Mouse (Mus musculus): ENCODE data around the gene Trir. TPM values are rescaled to one million over a fixed set of nuclear protein-coding genes. Genes with fewer than 3 reads are reported as not detected.

Trir gene
- polyA plus RNA-seq, 1 experiment: 198 TPM

GRCm38 (mm10) chr8:85037366-85037680 lies 10.7 kb downstream of the Trir start:
- TF ChIP-seq SRF (IDR thresholded peaks at IDR 0.05; ENCODE audit: control insufficient read depth, insufficient read length, low read depth) (no peak), POLR2A (IDR thresholded peaks at IDR 0.05; ENCODE audit: insufficient read length, low read depth) (no peak), USF1 (IDR thresholded peaks at IDR 0.05; ENCODE audit: low read depth) (no peak), MAX (IDR thresholded peaks at IDR 0.05; ENCODE audit: low read depth) (no peak), E2F4 (IDR thresholded peaks at IDR 0.05; ENCODE audit: insufficient read depth) (no peak), MYOD1 (IDR thresholded peaks at IDR 0.05; ENCODE audit: control insufficient read depth in 1 of 3, insufficient read length in 2 of 3, low read depth in 2 of 3) (no peak), TCF12 (IDR thresholded peaks at IDR 0.05; ENCODE audit: insufficient read depth, poor library complexity, severe bottlenecking) (no peak), POLR2AphosphoS2 (IDR thresholded peaks at IDR 0.05; ENCODE audit: insufficient read length, low read depth) (no peak), CEBPB (IDR thresholded peaks at IDR 0.05; ENCODE audit: insufficient read depth, poor library complexity, severe bottlenecking) (no peak), REST (IDR thresholded peaks at IDR 0.05; ENCODE audit: insufficient read depth, insufficient read length) (no peak), TCF3 (IDR thresholded peaks at IDR 0.05; ENCODE audit: insufficient read length, low read depth) (no peak), MYOG (IDR thresholded peaks at IDR 0.05; ENCODE audit: control insufficient read depth in 1 of 3, insufficient read depth in 1 of 3, insufficient read length in 2 of 3, low read depth in 2 of 3) (no peak)
- H3K36me3 ChIP-seq (ENCODE audit: control insufficient read depth, insufficient read depth): peaks cover 26% of the 10 kb centered on the region
- H3K27me3 ChIP-seq (ENCODE audit: control insufficient read depth, insufficient read depth, insufficient read length): no peaks in the 10 kb centered on the region
- peak overlapping the region; percentile 70 for H3K4me2 ChIP-seq (ENCODE audit: low read depth)
- peaks cover 52% of the 10 kb centered on the region for H3K79me2 ChIP-seq (ENCODE audit: control insufficient read depth, insufficient read depth)
- H3ac ChIP-seq (ENCODE audit: control insufficient read depth, insufficient read length): peak overlapping the region; percentile 42
- peak overlapping the region; percentile 95 for H3K4me3 ChIP-seq

GRCm38 (mm10) chr8:85037681-85038531 lies 11.3 kb downstream of the Trir start:
- Histone ChIP-seq H3K27me3 (ENCODE audit: control insufficient read depth, insufficient read depth, insufficient read length) (no peaks in the 10 kb centered on the region), H3K79me2 (ENCODE audit: control insufficient read depth, insufficient read depth) (peaks cover 50% of the 10 kb centered on the region), H3K4me2 (ENCODE audit: low read depth) (peak overlapping the region; percentile 70), H3K36me3 (ENCODE audit: control insufficient read depth, insufficient read depth) (peaks cover 26% of the 10 kb centered on the region), H3K4me3 (peak overlapping the region; percentile 95), H3ac (ENCODE audit: control insufficient read depth, insufficient read length) (peak overlapping the region; percentile 42)
- TF ChIP-seq POLR2AphosphoS2 (IDR thresholded peaks at IDR 0.05; ENCODE audit: insufficient read length, low read depth): peak; percentile 31
- TF ChIP-seq MYOD1 (IDR thresholded peaks at IDR 0.05; ENCODE audit: control insufficient read depth in 1 of 3, insufficient read length in 2 of 3, low read depth in 2 of 3): no peak

- Histone ChIP-seq H3ac (ENCODE audit: control insufficient read depth, insufficient read length) (no peak overlapping the region), H3K36me3 (ENCODE audit: control insufficient read depth, insufficient read depth) (peaks cover 64% of the 10 kb centered on the region), H3K4me3 (no peak overlapping the region), H3K4me2 (ENCODE audit: low read depth) (no peak overlapping the region), H3K79me2 (ENCODE audit: control insufficient read depth, insufficient read depth) (peaks cover 46% of the 10 kb centered on the region), H3K27me3 (ENCODE audit: control insufficient read depth, insufficient read depth, insufficient read length) (no peaks in the 10 kb centered on the region)
- TF ChIP-seq REST (IDR thresholded peaks at IDR 0.05; ENCODE audit: insufficient read depth, insufficient read length) (no peak), POLR2AphosphoS2 (IDR thresholded peaks at IDR 0.05; ENCODE audit: insufficient read length, low read depth) (no peak), TCF12 (IDR thresholded peaks at IDR 0.05; ENCODE audit: insufficient read depth, poor library complexity, severe bottlenecking) (no peak), TCF3 (IDR thresholded peaks at IDR 0.05; ENCODE audit: insufficient read length, low read depth) (no peak), SRF (IDR thresholded peaks at IDR 0.05; ENCODE audit: control insufficient read depth, insufficient read length, low read depth) (no peak), E2F4 (IDR thresholded peaks at IDR 0.05; ENCODE audit: insufficient read depth) (no peak), CEBPB (IDR thresholded peaks at IDR 0.05; ENCODE audit: insufficient read depth, poor library complexity, severe bottlenecking) (no peak)
These were observed 17.0 kb downstream of the Trir start for GRCm38 (mm10) chr8:85043619-85044018.

GRCm38 (mm10) chr8:85057367-85057766 lies 30.7 kb downstream of the Trir start:
- peaks cover 7% of the 10 kb centered on the region for H3K36me3 ChIP-seq (ENCODE audit: control insufficient read depth, insufficient read depth)

DNA sequence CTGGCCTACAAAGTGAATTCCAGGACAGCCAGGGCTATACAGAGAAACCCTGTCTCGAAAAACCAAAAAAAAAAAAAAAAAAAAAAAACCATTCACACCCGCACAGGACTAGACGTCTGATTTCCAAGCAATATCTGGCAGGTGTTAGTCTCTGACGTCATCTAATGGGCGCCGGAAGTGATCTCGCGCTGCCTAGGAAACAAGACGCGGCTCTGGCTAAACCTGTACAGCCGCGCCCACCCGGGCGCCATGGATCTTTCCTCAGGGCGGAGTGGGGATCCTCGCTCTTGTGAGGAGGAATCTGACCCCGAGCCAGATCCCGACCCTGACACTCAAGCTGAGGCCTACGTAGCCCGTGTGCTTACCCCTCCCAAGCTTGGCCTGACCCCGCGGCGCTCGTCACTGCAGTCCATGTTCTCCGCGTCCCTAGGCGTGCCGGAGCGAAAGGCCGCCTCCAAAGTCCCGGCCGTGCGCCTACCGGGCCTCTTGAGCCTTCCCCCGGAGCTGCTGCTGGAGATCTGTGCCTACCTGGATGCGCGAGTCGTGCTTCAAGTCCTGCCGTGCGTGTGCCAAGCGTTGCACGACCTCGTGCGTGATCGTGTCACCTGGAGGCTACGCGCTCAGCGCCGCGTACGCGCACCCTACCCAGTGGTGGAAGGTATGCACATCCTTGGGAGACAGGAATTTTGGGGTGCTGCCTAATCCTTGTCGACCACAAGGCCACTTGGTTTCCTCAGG lies 33.4 kb downstream of the Trir start, which contains the start of gene Fbxw9:
Gene Fbxw9, plus strand, starts transcription at position 177 of the 738 bp plus-strand sequence.
- H3K4me3 ChIP-seq: peak within 1 kb of the TSS; percentile 54
- peak within 1 kb of the TSS; percentile 20 for H3ac ChIP-seq (ENCODE audit: control insufficient read depth, insufficient read length)
- H3K79me2 ChIP-seq (ENCODE audit: control insufficient read depth, insufficient read depth): no peaks in the 10 kb centered on the region
- TF ChIP-seq CEBPB (IDR thresholded peaks at IDR 0.05; ENCODE audit: insufficient read depth, poor library complexity, severe bottlenecking): no peak
- no peak for TF ChIP-seq TCF12 (IDR thresholded peaks at IDR 0.05; ENCODE audit: insufficient read depth, poor library complexity, severe bottlenecking)
- no peak for TF ChIP-seq REST (IDR thresholded peaks at IDR 0.05; ENCODE audit: insufficient read depth, insufficient read length)
- TF ChIP-seq MAX (IDR thresholded peaks at IDR 0.05; ENCODE audit: low read depth): no peak
- TF ChIP-seq POLR2A (IDR thresholded peaks at IDR 0.05; ENCODE audit: insufficient read length, low read depth): peak; percentile 28
- TF ChIP-seq MYOD1 (IDR thresholded peaks at IDR 0.05; ENCODE audit: control insufficient read depth in 1 of 3, insufficient read length in 2 of 3, low read depth in 2 of 3): peak in 1 of 3 experiments; percentile 3
- no peak for TF ChIP-seq TCF3 (IDR thresholded peaks at IDR 0.05; ENCODE audit: insufficient read length, low read depth)
- peak; percentile 67 for TF ChIP-seq POLR2AphosphoS2 (IDR thresholded peaks at IDR 0.05; ENCODE audit: insufficient read length, low read depth)
- no peak for TF ChIP-seq USF1 (IDR thresholded peaks at IDR 0.05; ENCODE audit: low read depth)
- TF ChIP-seq SRF (IDR thresholded peaks at IDR 0.05; ENCODE audit: control insufficient read depth, insufficient read length, low read depth): no peak
- TF ChIP-seq E2F4 (IDR thresholded peaks at IDR 0.05; ENCODE audit: insufficient read depth): no peak
- TF ChIP-seq MYOG (IDR thresholded peaks at IDR 0.05; ENCODE audit: control insufficient read depth in 1 of 3, insufficient read depth in 1 of 3, insufficient read length in 2 of 3, low read depth in 2 of 3): peak in 1 of 3 experiments; percentile 29
- no peaks in the 10 kb centered on the region for H3K27me3 ChIP-seq (ENCODE audit: control insufficient read depth, insufficient read depth, insufficient read length)
- peak within 1 kb of the TSS; percentile 73 for H3K4me2 ChIP-seq (ENCODE audit: low read depth)
- no peaks in the 10 kb centered on the region for H3K36me3 ChIP-seq (ENCODE audit: control insufficient read depth, insufficient read depth)

More at GRCm38 (mm10) chr8:85057367-85057766, 30.7 kb downstream of the Trir start:
- Histone ChIP-seq H3K27me3 (ENCODE audit: control insufficient read depth, insufficient read depth, insufficient read length) (no peaks in the 10 kb centered on the region), H3K79me2 (ENCODE audit: control insufficient read depth, insufficient read depth) (no peaks in the 10 kb centered on the region), H3ac (ENCODE audit: control insufficient read depth, insufficient read length) (no peak overlapping the region), H3K4me2 (ENCODE audit: low read depth) (no peak overlapping the region), H3K4me3 (no peak overlapping the region)
- TF ChIP-seq MYOG (IDR thresholded peaks at IDR 0.05; ENCODE audit: control insufficient read depth in 1 of 3, insufficient read depth in 1 of 3, insufficient read length in 2 of 3, low read depth in 2 of 3) (no peak), E2F4 (IDR thresholded peaks at IDR 0.05; ENCODE audit: insufficient read depth) (no peak), MYOD1 (IDR thresholded peaks at IDR 0.05; ENCODE audit: control insufficient read depth in 1 of 3, insufficient read length in 2 of 3, low read depth in 2 of 3) (no peak), POLR2AphosphoS2 (IDR thresholded peaks at IDR 0.05; ENCODE audit: insufficient read length, low read depth) (no peak)

Data from myocyte (in vitro differentiated cells).